Mouse (Mus musculus): ENCODE data around the gene Lax1. TPM values are rescaled to one million over a fixed set of nuclear protein-coding genes. Genes with fewer than 3 reads are reported as not detected.

The Lax1 gene
- total and polyA plus RNA-seq, 3 experiments: 0.04 TPM; not detected in 2

DNA sequence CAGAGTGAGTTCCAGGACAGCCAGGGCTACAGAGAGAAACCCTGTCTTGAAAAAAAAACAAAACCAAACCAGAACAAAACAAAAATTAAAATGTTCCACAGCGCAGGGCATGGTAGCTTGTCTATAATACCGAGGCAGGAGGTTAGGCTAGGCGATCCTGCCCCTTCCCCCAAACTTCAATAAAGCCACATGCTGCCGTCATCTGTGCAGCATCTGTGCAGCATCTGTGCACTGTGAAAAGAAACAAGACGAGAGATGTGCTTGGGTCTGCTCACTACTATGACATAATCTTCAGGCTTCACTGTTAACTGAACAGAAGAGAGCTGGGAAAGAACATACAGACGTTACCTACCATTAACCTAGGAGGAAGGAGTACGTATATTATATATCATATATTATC is 30.4 kb upstream of the Lax1 start:
- no peaks in the 10 kb centered on the region for H3K27me3 ChIP-seq (ENCODE audit: control insufficient read depth in 1 of 2, insufficient read depth in 2 of 2, low read length in 2 of 2)
- H3K27ac ChIP-seq (ENCODE audit: control insufficient read depth, low read depth, low read length): no peak overlapping the region
- H3K9ac ChIP-seq (ENCODE audit: control insufficient read depth, low read depth, low read length, poor library complexity, severe bottlenecking): no peak overlapping the region
- no peak for TF ChIP-seq USF2 (IDR thresholded peaks at IDR 0.05; ENCODE audit: borderline replicate concordance in 1 of 2, insufficient read depth in 1 of 2, low read depth in 1 of 2, low read length in 2 of 2)
- no peak for TF ChIP-seq RAD21 (IDR thresholded peaks at IDR 0.05; ENCODE audit: low read depth, low read length)
- TF ChIP-seq ZKSCAN1 (IDR thresholded peaks at IDR 0.05; ENCODE audit: low read depth, low read length): no peak
- TF ChIP-seq POLR2A (IDR thresholded peaks at IDR 0.05; ENCODE audit: control insufficient read depth in 1 of 2, insufficient read depth in 1 of 2, low read depth in 1 of 2, low read length in 2 of 2, poor library complexity in 1 of 2): no peak
- TF ChIP-seq MAX (IDR thresholded peaks at IDR 0.05; ENCODE audit: low read length): no peak
- TF ChIP-seq MAFK (IDR thresholded peaks at IDR 0.05; ENCODE audit: borderline replicate concordance, low read depth, low read length): no peak
- no peak for TF ChIP-seq POLR2AphosphoS2 (IDR thresholded peaks at IDR 0.05; ENCODE audit: low read length)
- TF ChIP-seq ETS1 (IDR thresholded peaks at IDR 0.05; ENCODE audit: low read depth, low read length): no peak
- no peak for TF ChIP-seq MYC (IDR thresholded peaks at IDR 0.05; ENCODE audit: low read depth, low read length)
- TF ChIP-seq JUND (IDR thresholded peaks at IDR 0.05; ENCODE audit: low read depth, low read length): no peak
- TF ChIP-seq CHD2 (IDR thresholded peaks at IDR 0.05; ENCODE audit: low read length): no peak
- TF ChIP-seq CHD1 (IDR thresholded peaks at IDR 0.05; ENCODE audit: low read depth, low read length): no peak
- no peak for TF ChIP-seq NELFE (IDR thresholded peaks at IDR 0.05; ENCODE audit: low read depth, low read length)
- TF ChIP-seq MYB (IDR thresholded peaks at IDR 0.05; ENCODE audit: low read depth, low read length): no peak
- TF ChIP-seq ZMIZ1 (IDR thresholded peaks at IDR 0.05; ENCODE audit: low read depth, low read length): no peak
- TF ChIP-seq SIN3A (IDR thresholded peaks at IDR 0.05; ENCODE audit: low read length): no peak
- TF ChIP-seq USF1 (IDR thresholded peaks at IDR 0.05; ENCODE audit: low read depth, low read length): no peak
- TF ChIP-seq MEF2A (IDR thresholded peaks at IDR 0.05; ENCODE audit: extremely low read depth, insufficient replicate concordance, low read depth, low read length, poor library complexity, severe bottlenecking): no peak
- no peak for TF ChIP-seq BHLHE40 (IDR thresholded peaks at IDR 0.05; ENCODE audit: borderline replicate concordance, low read depth, low read length)
- no peak for TF ChIP-seq RCOR1 (IDR thresholded peaks at IDR 0.05; ENCODE audit: low read depth, low read length)
- H3K4me1 ChIP-seq (ENCODE audit: control insufficient read depth in 1 of 2, insufficient read depth in 2 of 2, low read length in 2 of 2): no peaks in the 10 kb centered on the region
- no peak overlapping the region for H3K4me3 ChIP-seq (ENCODE audit: control insufficient read depth in 1 of 2, insufficient read depth in 1 of 2, low read depth in 2 of 2, low read length in 2 of 2)
- DNase-seq (ENCODE audit: low read depth, low spot score): no peak
- no peaks in the 10 kb centered on the region for H3K79me2 ChIP-seq (ENCODE audit: control insufficient read depth, insufficient read depth, low read length, poor library complexity)
- no peaks in the 10 kb centered on the region for H3K9me3 ChIP-seq (replicated peaks; ENCODE audit: insufficient read depth, low read length)
- H3K36me3 ChIP-seq (ENCODE audit: control insufficient read depth in 1 of 2, insufficient read depth in 2 of 2, low read length in 2 of 2): peaks cover 0 to 3% of the 10 kb centered on the region in 2 experiments; a peak in 1 of 4 replicates

DNA sequence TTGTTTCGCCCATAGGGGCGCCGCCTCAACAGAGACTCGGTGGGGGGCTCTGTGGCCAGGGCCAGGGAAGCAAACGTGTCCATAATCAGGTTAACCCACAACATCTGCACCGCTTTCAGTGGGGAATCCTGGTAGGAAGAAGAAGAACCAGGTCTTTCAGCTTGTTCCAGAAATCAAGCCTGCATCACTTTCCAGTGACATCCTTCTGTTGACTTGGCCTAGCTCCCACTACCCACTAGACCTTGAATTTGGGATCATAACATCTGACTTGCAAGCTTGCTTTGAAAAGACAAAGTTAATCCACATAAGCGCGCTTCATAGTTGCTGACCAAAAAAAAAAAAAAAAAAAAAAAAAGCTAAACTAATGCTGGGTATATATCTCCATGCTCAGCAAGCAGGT is 28.9 kb upstream of the Lax1 start:
- no peaks in the 10 kb centered on the region for H3K9me3 ChIP-seq (replicated peaks; ENCODE audit: insufficient read depth, low read length)
- no peaks in the 10 kb centered on the region for H3K79me2 ChIP-seq (ENCODE audit: control insufficient read depth, insufficient read depth, low read length, poor library complexity)
- H3K27ac ChIP-seq (ENCODE audit: control insufficient read depth, low read depth, low read length): no peak overlapping the region
- no peak for TF ChIP-seq MAZ (IDR thresholded peaks at IDR 0.05; ENCODE audit: low read depth, low read length)
- no peak for TF ChIP-seq MYC (IDR thresholded peaks at IDR 0.05; ENCODE audit: low read depth, low read length)
- TF ChIP-seq UBTF (IDR thresholded peaks at IDR 0.05; ENCODE audit: borderline replicate concordance, insufficient read depth, low read depth, low read length): no peak
- TF ChIP-seq RCOR1 (IDR thresholded peaks at IDR 0.05; ENCODE audit: low read depth, low read length): no peak
- no peak for TF ChIP-seq NELFE (IDR thresholded peaks at IDR 0.05; ENCODE audit: low read depth, low read length)
- no peak for TF ChIP-seq SMC3 (IDR thresholded peaks at IDR 0.05; ENCODE audit: low read depth, low read length)
- no peak for TF ChIP-seq POLR2AphosphoS2 (IDR thresholded peaks at IDR 0.05; ENCODE audit: low read length)
- no peak for TF ChIP-seq MEF2A (IDR thresholded peaks at IDR 0.05; ENCODE audit: extremely low read depth, insufficient replicate concordance, low read depth, low read length, poor library complexity, severe bottlenecking)
- TF ChIP-seq ZMIZ1 (IDR thresholded peaks at IDR 0.05; ENCODE audit: low read depth, low read length): no peak
- no peak for TF ChIP-seq POLR2A (IDR thresholded peaks at IDR 0.05; ENCODE audit: control insufficient read depth in 1 of 2, insufficient read depth in 1 of 2, low read depth in 1 of 2, low read length in 2 of 2, poor library complexity in 1 of 2)
- no peak for TF ChIP-seq TCF12 (IDR thresholded peaks at IDR 0.05; ENCODE audit: low read depth, low read length)
- TF ChIP-seq GABPA (IDR thresholded peaks at IDR 0.05; ENCODE audit: low read depth, low read length): no peak
- no peak for TF ChIP-seq ZKSCAN1 (IDR thresholded peaks at IDR 0.05; ENCODE audit: low read depth, low read length)
- TF ChIP-seq MYB (IDR thresholded peaks at IDR 0.05; ENCODE audit: low read depth, low read length): no peak
- TF ChIP-seq TBP (IDR thresholded peaks at IDR 0.05; ENCODE audit: low read depth, low read length): no peak
- TF ChIP-seq NRF1 (IDR thresholded peaks at IDR 0.05; ENCODE audit: insufficient read depth, low read depth, low read length, poor library complexity, severe bottlenecking): no peak
- TF ChIP-seq ZC3H11A (IDR thresholded peaks at IDR 0.05; ENCODE audit: low read depth, low read length): no peak
- TF ChIP-seq MAFK (IDR thresholded peaks at IDR 0.05; ENCODE audit: borderline replicate concordance, low read depth, low read length): no peak
- no peak for TF ChIP-seq ETS1 (IDR thresholded peaks at IDR 0.05; ENCODE audit: low read depth, low read length)
- TF ChIP-seq USF2 (IDR thresholded peaks at IDR 0.05; ENCODE audit: borderline replicate concordance in 1 of 2, insufficient read depth in 1 of 2, low read depth in 1 of 2, low read length in 2 of 2): no peak
- no peak overlapping the region for H3K9ac ChIP-seq (ENCODE audit: control insufficient read depth, low read depth, low read length, poor library complexity, severe bottlenecking)
- H3K4me1 ChIP-seq (ENCODE audit: control insufficient read depth in 1 of 2, insufficient read depth in 2 of 2, low read length in 2 of 2): no peaks in the 10 kb centered on the region
- no peaks in the 10 kb centered on the region for H3K27me3 ChIP-seq (ENCODE audit: control insufficient read depth in 1 of 2, insufficient read depth in 2 of 2, low read length in 2 of 2)
- DNase-seq (ENCODE audit: low read depth, low spot score): no peak
- no peaks in the 10 kb centered on the region; a peak in 1 of 4 replicates for H3K36me3 ChIP-seq (ENCODE audit: control insufficient read depth in 1 of 2, insufficient read depth in 2 of 2, low read length in 2 of 2)
- H3K4me3 ChIP-seq (ENCODE audit: control insufficient read depth in 1 of 2, insufficient read depth in 1 of 2, low read depth in 2 of 2, low read length in 2 of 2): no peak overlapping the region
